Mouse (Mus musculus): ENCODE results near the gene Adk. TPM values are rescaled to one million over a fixed set of nuclear protein-coding genes. Genes with fewer than 3 reads are reported as not detected.

Adk gene
- polyA plus RNA-seq, 2 experiments: 56.9 to 180 TPM

GRCm38 (mm10) chr14:21252326-21252886, 200.0 kb downstream of the Adk start:
- Histone ChIP-seq H3K27ac (no peak overlapping the region), H3K27me3 (ENCODE audit: control insufficient read depth, insufficient read depth, low read length) (no peaks in the 10 kb centered on the region), H3K9me3 (ENCODE audit: control insufficient read depth, low read length) (no peaks in the 10 kb centered on the region), H3K4me2 (ENCODE audit: low read depth) (no peak overlapping the region), H3K4me3 (ENCODE audit: insufficient read depth in 1 of 2, low read depth in 2 of 2, low read length in 2 of 2) (no peak overlapping the region), H3K36me3 (replicated peaks; ENCODE audit: control insufficient read depth, insufficient read depth, low read depth) (no peaks in the 10 kb centered on the region), H3K4me1 (replicated peaks; ENCODE audit: control insufficient read depth in 2 of 2, insufficient read depth in 2 of 2, low read length in 1 of 2) (no peaks in the 10 kb centered on the region), H3K9ac (replicated peaks) (no peak overlapping the region)
- no peak for ATAC-seq (ENCODE audit: insufficient read depth)
- DNase-seq (ENCODE audit: low read depth in 3 of 3, low spot score in 3 of 3): no peak
- 74% methylated on average over 7 of the region's 7 CpGs for WGBS (ENCODE audit: insufficient replicate concordance)
- TF ChIP-seq CTCF (IDR thresholded peaks at IDR 0.05; ENCODE audit: low read depth): no peak
- TF ChIP-seq EP300 (IDR thresholded peaks at IDR 0.05; ENCODE audit: low read depth): no peak

GRCm38 (mm10) chr14:21253321-21253992, 201.1 kb downstream of the Adk start:
- TF ChIP-seq EP300 (IDR thresholded peaks at IDR 0.05; ENCODE audit: low read depth) (no peak), CTCF (IDR thresholded peaks at IDR 0.05; ENCODE audit: low read depth) (no peak)
- ATAC-seq (ENCODE audit: insufficient read depth) (no peak), DNase-seq (ENCODE audit: low read depth in 3 of 3, low spot score in 3 of 3) (no peak)
- Histone ChIP-seq H3K4me3 (ENCODE audit: insufficient read depth in 1 of 2, low read depth in 2 of 2, low read length in 2 of 2) (no peak overlapping the region), H3K27me3 (ENCODE audit: control insufficient read depth, insufficient read depth, low read length) (no peaks in the 10 kb centered on the region), H3K36me3 (replicated peaks; ENCODE audit: control insufficient read depth, insufficient read depth, low read depth) (no peaks in the 10 kb centered on the region), H3K4me2 (ENCODE audit: low read depth) (no peak overlapping the region), H3K27ac (no peak overlapping the region), H3K9ac (replicated peaks) (no peak overlapping the region), H3K9me3 (ENCODE audit: control insufficient read depth, low read length) (no peaks in the 10 kb centered on the region), H3K4me1 (replicated peaks; ENCODE audit: control insufficient read depth in 2 of 2, insufficient read depth in 2 of 2, low read length in 1 of 2) (no peaks in the 10 kb centered on the region)
- 73% methylated on average over 5 of the region's 5 CpGs for WGBS (ENCODE audit: insufficient replicate concordance)

GRCm38 (mm10) chr14:21253993-21254339, 201.6 kb downstream of the Adk start:
- no peak overlapping the region for H3K4me3 ChIP-seq (ENCODE audit: insufficient read depth in 1 of 2, low read depth in 2 of 2, low read length in 2 of 2)
- TF ChIP-seq CTCF (IDR thresholded peaks at IDR 0.05; ENCODE audit: low read depth) (peak; percentile 16; the same call in 1 of the 2 replicates), EP300 (IDR thresholded peaks at IDR 0.05; ENCODE audit: low read depth) (no peak)
- DNase-seq (ENCODE audit: low read depth in 3 of 3, low spot score in 3 of 3) (no peak), ATAC-seq (ENCODE audit: insufficient read depth) (no peak)
- no peaks in the 10 kb centered on the region for H3K4me1 ChIP-seq (replicated peaks; ENCODE audit: control insufficient read depth in 2 of 2, insufficient read depth in 2 of 2, low read length in 1 of 2)
- no peaks in the 10 kb centered on the region for H3K9me3 ChIP-seq (ENCODE audit: control insufficient read depth, low read length)
- H3K27me3 ChIP-seq (ENCODE audit: control insufficient read depth, insufficient read depth, low read length): no peaks in the 10 kb centered on the region
- no peak overlapping the region for H3K27ac ChIP-seq
- no peaks in the 10 kb centered on the region for H3K36me3 ChIP-seq (replicated peaks; ENCODE audit: control insufficient read depth, insufficient read depth, low read depth)
- 71% methylated on average over 2 of the region's 2 CpGs for WGBS (ENCODE audit: insufficient replicate concordance)
- H3K9ac ChIP-seq (replicated peaks): no peak overlapping the region
- no peak overlapping the region for H3K4me2 ChIP-seq (ENCODE audit: low read depth)

DNA sequence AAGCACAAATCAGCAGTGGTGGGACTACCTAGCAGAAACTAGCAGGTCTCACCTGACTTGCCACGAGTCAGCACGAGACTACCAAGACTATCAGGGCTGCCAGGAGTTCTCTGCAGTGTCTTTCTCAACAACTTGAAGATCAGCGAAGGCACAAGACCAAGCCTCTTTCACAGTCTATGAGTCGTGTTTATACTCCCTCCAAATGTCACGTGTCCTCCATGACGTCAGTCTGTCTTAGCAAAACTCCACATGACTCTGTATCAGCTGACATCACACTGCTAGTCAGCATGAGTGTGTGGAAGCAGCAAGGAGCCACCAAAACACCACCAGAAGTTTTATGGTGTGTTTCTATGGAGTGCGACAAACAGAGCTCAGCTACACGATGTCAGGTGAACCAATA, 215.9 kb downstream of the Adk start:
- H3K9me3 ChIP-seq (ENCODE audit: control insufficient read depth, low read length): no peaks in the 10 kb centered on the region
- H3K9ac ChIP-seq (replicated peaks): no peak overlapping the region
- H3K4me2 ChIP-seq (ENCODE audit: low read depth): no peak overlapping the region
- TF ChIP-seq CTCF (IDR thresholded peaks at IDR 0.05; ENCODE audit: low read depth) (no peak), EP300 (IDR thresholded peaks at IDR 0.05; ENCODE audit: low read depth) (no peak)
- no peaks in the 10 kb centered on the region for H3K27me3 ChIP-seq (ENCODE audit: control insufficient read depth, insufficient read depth, low read length)
- no peak overlapping the region for H3K27ac ChIP-seq
- DNase-seq (ENCODE audit: low read depth in 3 of 3, low spot score in 3 of 3) (no peak), ATAC-seq (ENCODE audit: insufficient read depth) (no peak)
- H3K36me3 ChIP-seq (replicated peaks; ENCODE audit: control insufficient read depth, insufficient read depth, low read depth): no peaks in the 10 kb centered on the region
- 72% methylated on average over 8 of the region's 8 CpGs for WGBS (ENCODE audit: insufficient replicate concordance)
- no peak overlapping the region for H3K4me3 ChIP-seq (ENCODE audit: insufficient read depth in 1 of 2, low read depth in 2 of 2, low read length in 2 of 2)
- no peaks in the 10 kb centered on the region for H3K4me1 ChIP-seq (replicated peaks; ENCODE audit: control insufficient read depth in 2 of 2, insufficient read depth in 2 of 2, low read length in 1 of 2)

DNA sequence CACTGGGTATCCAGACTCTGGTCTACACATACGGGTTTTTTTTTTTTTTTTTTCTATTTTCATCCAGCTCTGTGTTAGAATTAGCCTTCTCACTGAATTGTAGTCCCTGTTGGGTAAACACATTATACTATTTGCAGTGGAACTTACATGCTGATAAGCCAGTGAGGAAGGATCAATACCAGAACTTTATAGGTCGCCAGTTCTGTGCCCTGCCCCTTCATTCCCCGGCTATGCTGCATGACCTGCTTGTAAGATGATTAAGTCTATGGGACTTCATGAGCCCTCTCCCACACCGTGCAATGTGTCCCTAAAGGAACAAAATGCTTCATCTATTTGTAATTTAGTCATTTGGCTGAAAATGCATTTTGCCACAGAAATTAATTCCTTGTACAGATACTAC, 219.1 kb downstream of the Adk start:
- TF ChIP-seq CTCF (IDR thresholded peaks at IDR 0.05; ENCODE audit: low read depth) (no peak), EP300 (IDR thresholded peaks at IDR 0.05; ENCODE audit: low read depth) (no peak)
- H3K9ac ChIP-seq (replicated peaks): no peak overlapping the region
- H3K27ac ChIP-seq: no peak overlapping the region
- no peak overlapping the region for H3K4me3 ChIP-seq (ENCODE audit: insufficient read depth in 1 of 2, low read depth in 2 of 2, low read length in 2 of 2)
- no peak for ATAC-seq (ENCODE audit: insufficient read depth)
- 69% methylated on average over 4 of the region's 4 CpGs for WGBS (ENCODE audit: insufficient replicate concordance)
- H3K4me2 ChIP-seq (ENCODE audit: low read depth): no peak overlapping the region
- H3K4me1 ChIP-seq (replicated peaks; ENCODE audit: control insufficient read depth in 2 of 2, insufficient read depth in 2 of 2, low read length in 1 of 2): no peaks in the 10 kb centered on the region
- H3K36me3 ChIP-seq (replicated peaks; ENCODE audit: control insufficient read depth, insufficient read depth, low read depth): no peaks in the 10 kb centered on the region
- no peak for DNase-seq (ENCODE audit: low read depth in 3 of 3, low spot score in 3 of 3)
- no peaks in the 10 kb centered on the region for H3K9me3 ChIP-seq (ENCODE audit: control insufficient read depth, low read length)
- no peaks in the 10 kb centered on the region for H3K27me3 ChIP-seq (ENCODE audit: control insufficient read depth, insufficient read depth, low read length)

Data from liver, embryonic 14.5 days (tissue).